Mouse (Mus musculus) olfactory bulb, adult 2 months (tissue): ENCODE measurements around the gene Kcnmb4.

ENCODE experiments used
- CTCF ChIP-seq: fragments of 200-500 bp; IDR thresholded peaks from 2 replicates; pipeline ENCODE4 v1.5.1; 2012; ENCODE audit warnings: low read depth, mild to moderate bottlenecking, low read length, moderate library complexity; ENCODE audit not compliant: insufficient read depth
- POLR2A ChIP-seq: fragments of 200-500 bp; IDR thresholded peaks from 2 replicates; pipeline ENCODE4 v1.6.1; 2012; ENCODE audit warnings: mild to moderate bottlenecking, low read depth, low read length, moderate library complexity; ENCODE audit not compliant: insufficient read depth

- TF ChIP-seq CTCF (no peak), POLR2A (0 out of 2 replicates have a peak, but pooled peaks have one; percentile 20)
These were observed 463 bp downstream of the Kcnmb4 start for GRCm38 (mm10) chr10:116473071-116473758.
